Mouse (Mus musculus): ENCODE measurements around the gene Usp6nl. TPM values are rescaled to one million over a fixed set of nuclear protein-coding genes. Genes with fewer than 3 reads are reported as not detected.

Usp6nl gene
- total and polyA plus RNA-seq, 2 experiments from 2014 or later = 7.8 to 16.8 TPM

DNA sequence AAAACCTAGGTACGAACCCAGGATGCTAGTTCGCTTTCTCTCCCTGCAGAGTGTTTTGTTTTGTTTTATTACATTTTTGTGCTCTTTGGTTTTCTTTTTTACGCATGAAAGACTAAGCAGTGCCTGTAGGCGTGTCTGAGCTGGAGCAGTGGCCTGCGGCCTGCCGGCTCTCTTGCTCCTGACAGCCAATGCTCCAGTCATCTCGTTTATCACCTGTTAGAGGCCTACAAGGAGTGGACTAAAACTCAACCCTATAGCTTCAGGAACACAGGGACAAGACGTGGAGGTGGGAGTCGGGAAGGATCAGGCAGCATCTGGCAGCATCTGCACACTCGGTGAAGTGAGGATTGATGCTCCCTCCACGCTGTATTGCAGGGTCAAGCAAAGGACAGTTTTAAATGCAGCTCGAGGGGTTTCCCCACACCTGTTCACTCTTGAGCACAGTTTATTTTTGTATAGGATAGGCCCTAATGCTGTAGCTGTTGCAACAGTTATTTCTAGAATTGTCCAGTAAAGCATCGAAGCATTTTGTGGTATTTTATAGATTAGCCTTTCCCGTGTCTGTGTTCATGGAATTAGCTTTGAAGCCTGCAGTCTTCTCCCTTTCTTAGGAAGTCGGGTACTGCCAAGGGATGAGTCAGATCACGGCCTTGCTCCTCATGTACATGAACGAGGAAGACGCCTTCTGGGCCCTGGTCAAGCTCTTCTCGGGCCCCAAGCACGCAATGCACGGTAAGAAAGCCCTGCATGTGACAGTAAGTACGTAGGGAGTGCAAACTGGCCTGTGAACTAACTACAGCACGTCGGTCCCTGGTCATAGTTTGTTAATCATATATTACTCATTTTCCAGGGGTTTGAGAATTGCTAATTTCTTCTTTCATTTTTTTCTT, 101.4 kb downstream of the Usp6nl start:
- H3K9me3 ChIP-seq (ENCODE audit: low read length) = no peaks in the 10 kb centered on the region
- H3K27me3 ChIP-seq (ENCODE audit: insufficient read depth, low read length) = no peaks in the 10 kb centered on the region
- no peak overlapping the region for H3K27ac ChIP-seq
- DNase-seq (ENCODE audit: low spot score) (no peak), ATAC-seq (no peak)
- no peak overlapping the region for H3K9ac ChIP-seq (replicated peaks; ENCODE audit: low read length)
- no peak for TF ChIP-seq CTCF (IDR thresholded peaks at IDR 0.05; ENCODE audit: low read depth)
- H3K4me2 ChIP-seq (ENCODE audit: low read depth, low read length) = no peak overlapping the region
- peaks cover 16% of the 10 kb centered on the region; the same call in 1 of the 2 replicates for H3K36me3 ChIP-seq (ENCODE audit: insufficient read depth, low read length)
- no peaks in the 10 kb centered on the region for H3K4me1 ChIP-seq (ENCODE audit: insufficient read depth, low read length)
- WGBS = 87% methylated on average over 24 of the region's 24 CpGs
- no peak overlapping the region for H3K4me3 ChIP-seq (ENCODE audit: low read length)

DNA sequence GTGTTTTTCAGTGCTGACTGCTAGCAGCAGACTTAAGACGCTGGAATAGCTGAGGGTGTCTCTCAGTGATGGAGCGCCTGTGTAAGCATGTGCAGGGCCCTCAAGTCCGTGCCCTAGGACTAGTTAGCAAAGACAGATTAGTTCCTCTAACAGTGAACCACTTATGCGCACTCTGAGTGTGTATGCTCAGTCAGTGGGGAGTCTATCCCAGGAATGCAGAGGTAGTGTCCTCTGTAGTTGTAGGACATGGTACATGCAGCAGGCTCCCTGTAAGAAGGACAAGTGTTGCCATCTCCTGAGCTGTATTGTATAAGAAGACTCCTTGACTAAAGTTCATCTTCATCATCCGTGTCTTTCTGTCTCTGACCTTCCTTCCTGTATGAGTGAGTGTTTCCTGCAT, 102.4 kb downstream of the Usp6nl start:
- ATAC-seq = no peak

DNA sequence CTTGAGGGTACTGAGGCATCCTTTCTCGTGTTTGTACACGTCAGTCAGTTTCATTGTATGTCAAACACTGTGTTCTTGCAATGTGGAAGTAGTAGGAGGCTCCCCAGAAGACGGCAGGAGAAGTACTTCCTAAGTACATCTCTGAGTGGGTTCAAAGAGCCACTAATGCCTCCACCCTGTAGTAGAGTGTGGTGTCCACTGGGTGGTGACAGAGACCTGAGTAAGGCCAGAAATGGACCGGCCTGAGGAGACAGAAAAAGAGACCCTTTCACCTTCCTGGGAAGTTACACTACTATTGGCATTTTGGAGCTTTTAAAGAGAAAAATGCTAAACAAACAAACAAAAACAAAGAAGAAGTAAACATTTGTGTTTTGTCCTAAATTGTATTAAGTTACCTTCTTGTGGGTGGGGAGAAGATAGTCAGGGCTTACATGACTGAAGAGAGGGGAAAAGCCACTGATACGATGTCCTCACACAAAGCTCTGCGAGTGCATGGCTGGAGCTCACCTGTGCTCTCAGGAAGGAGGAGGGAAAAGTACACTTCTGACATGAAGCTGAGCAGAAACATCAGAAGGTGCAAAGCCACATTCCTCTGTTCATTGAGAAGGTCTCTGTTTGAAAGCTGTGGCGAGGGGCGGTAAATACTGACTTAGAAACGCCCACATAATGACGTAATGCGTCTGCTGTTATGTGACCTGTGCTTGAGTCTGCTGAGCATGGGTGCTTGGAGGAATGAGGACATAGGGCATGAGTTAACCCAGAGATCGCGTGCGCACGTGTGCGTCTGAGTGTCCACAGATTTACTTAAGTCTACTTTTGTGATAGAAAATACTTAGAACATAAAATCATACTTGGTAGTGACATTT, 113.9 kb downstream of the Usp6nl start:
- 81% methylated on average over 16 of the region's 16 CpGs for WGBS
- no peak overlapping the region for H3K27ac ChIP-seq
- H3K4me3 ChIP-seq (ENCODE audit: low read length) = no peak overlapping the region
- no peak overlapping the region for H3K4me2 ChIP-seq (ENCODE audit: low read depth, low read length)
- H3K9me3 ChIP-seq (ENCODE audit: low read length) = no peaks in the 10 kb centered on the region
- H3K4me1 ChIP-seq (ENCODE audit: insufficient read depth, low read length) = no peaks in the 10 kb centered on the region
- ATAC-seq (peak; percentile 87), DNase-seq (ENCODE audit: low spot score) (peak; percentile 80)
- H3K27me3 ChIP-seq (ENCODE audit: insufficient read depth, low read length) = no peaks in the 10 kb centered on the region
- H3K9ac ChIP-seq (replicated peaks; ENCODE audit: low read length) = no peak overlapping the region
- peaks cover 32% of the 10 kb centered on the region for H3K36me3 ChIP-seq (ENCODE audit: insufficient read depth, low read length)
- TF ChIP-seq CTCF (IDR thresholded peaks at IDR 0.05; ENCODE audit: low read depth) = peak; percentile 90

More for the DNA sequence above, 102.4 kb downstream of the Usp6nl start:
- H3K9me3 ChIP-seq (ENCODE audit: low read length) = no peaks in the 10 kb centered on the region
- H3K36me3 ChIP-seq (ENCODE audit: insufficient read depth, low read length) = peaks cover 16% of the 10 kb centered on the region; the same call in 1 of the 2 replicates
- H3K27me3 ChIP-seq (ENCODE audit: insufficient read depth, low read length) = no peaks in the 10 kb centered on the region
- no peak overlapping the region for H3K4me3 ChIP-seq (ENCODE audit: low read length)
- no peak overlapping the region for H3K4me2 ChIP-seq (ENCODE audit: low read depth, low read length)
- no peak overlapping the region for H3K9ac ChIP-seq (replicated peaks; ENCODE audit: low read length)
- no peaks in the 10 kb centered on the region for H3K4me1 ChIP-seq (ENCODE audit: insufficient read depth, low read length)
- no peak for TF ChIP-seq CTCF (IDR thresholded peaks at IDR 0.05; ENCODE audit: low read depth)
- no peak overlapping the region for H3K27ac ChIP-seq
- WGBS = 91% methylated on average over 5 of the region's 5 CpGs
- no peak for DNase-seq (ENCODE audit: low spot score)

DNA sequence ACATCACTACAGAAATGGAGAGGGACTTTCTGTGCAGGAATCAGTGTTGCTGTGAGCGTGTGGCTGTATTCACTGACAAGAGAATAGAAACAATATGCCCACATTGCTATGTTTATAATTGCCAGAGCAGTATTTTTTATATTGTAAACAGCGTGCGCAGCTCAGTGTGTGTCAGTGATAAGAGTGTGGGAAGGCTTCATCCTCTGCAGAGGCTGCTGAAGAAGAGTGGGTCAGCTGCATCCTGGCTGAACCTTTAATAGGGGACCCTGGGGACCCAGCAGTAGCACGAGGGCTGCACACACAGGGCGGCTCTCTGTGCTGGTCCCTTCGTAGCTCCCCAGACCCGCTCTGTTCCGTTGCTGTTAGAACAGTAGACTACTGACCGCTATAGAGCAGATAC, 119.2 kb downstream of the Usp6nl start:
- Histone ChIP-seq H3K27ac (no peak overlapping the region), H3K4me2 (ENCODE audit: low read depth, low read length) (no peak overlapping the region), H3K9me3 (ENCODE audit: low read length) (no peaks in the 10 kb centered on the region), H3K4me1 (ENCODE audit: insufficient read depth, low read length) (no peaks in the 10 kb centered on the region), H3K9ac (replicated peaks; ENCODE audit: low read length) (no peak overlapping the region), H3K36me3 (ENCODE audit: insufficient read depth, low read length) (peaks cover 24% of the 10 kb centered on the region), H3K27me3 (ENCODE audit: insufficient read depth, low read length) (no peaks in the 10 kb centered on the region), H3K4me3 (ENCODE audit: low read length) (no peak overlapping the region)
- no peak for DNase-seq (ENCODE audit: low spot score)
- 88% methylated on average over 9 of the region's 9 CpGs for WGBS
- no peak for ATAC-seq
- no peak for TF ChIP-seq CTCF (IDR thresholded peaks at IDR 0.05; ENCODE audit: low read depth)

DNA sequence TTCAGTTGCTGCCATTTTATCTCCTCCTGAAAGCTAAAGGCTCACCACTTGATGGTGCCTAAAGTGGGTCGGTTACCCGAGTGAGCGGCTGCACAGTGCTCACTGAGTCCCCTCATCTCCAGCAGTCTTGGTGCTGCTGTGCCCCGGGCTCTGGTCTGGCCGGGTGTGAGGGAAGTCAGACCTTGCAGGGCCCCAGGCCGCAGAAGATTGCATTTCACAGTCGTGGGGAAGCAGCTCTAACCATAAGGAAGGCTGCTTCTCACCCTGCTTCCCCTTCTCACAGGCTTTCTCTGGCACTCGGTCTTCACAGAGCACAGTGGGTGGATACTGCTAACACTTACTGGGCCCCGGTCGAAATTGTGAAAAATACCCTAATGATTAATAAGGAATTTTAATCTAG, 119.8 kb downstream of the Usp6nl start:
- TF ChIP-seq CTCF (IDR thresholded peaks at IDR 0.05; ENCODE audit: low read depth) = no peak
- no peaks in the 10 kb centered on the region for H3K27me3 ChIP-seq (ENCODE audit: insufficient read depth, low read length)
- H3K4me2 ChIP-seq (ENCODE audit: low read depth, low read length) = no peak overlapping the region
- H3K9me3 ChIP-seq (ENCODE audit: low read length) = no peaks in the 10 kb centered on the region
- no peak overlapping the region for H3K4me3 ChIP-seq (ENCODE audit: low read length)
- WGBS = 85% methylated on average over 10 of the region's 10 CpGs
- H3K27ac ChIP-seq = no peak overlapping the region
- H3K4me1 ChIP-seq (ENCODE audit: insufficient read depth, low read length) = no peaks in the 10 kb centered on the region
- no peak overlapping the region for H3K9ac ChIP-seq (replicated peaks; ENCODE audit: low read length)
- DNase-seq (ENCODE audit: low spot score) (no peak), ATAC-seq (no peak)
- H3K36me3 ChIP-seq (ENCODE audit: insufficient read depth, low read length) = peaks cover 24% of the 10 kb centered on the region

DNA sequence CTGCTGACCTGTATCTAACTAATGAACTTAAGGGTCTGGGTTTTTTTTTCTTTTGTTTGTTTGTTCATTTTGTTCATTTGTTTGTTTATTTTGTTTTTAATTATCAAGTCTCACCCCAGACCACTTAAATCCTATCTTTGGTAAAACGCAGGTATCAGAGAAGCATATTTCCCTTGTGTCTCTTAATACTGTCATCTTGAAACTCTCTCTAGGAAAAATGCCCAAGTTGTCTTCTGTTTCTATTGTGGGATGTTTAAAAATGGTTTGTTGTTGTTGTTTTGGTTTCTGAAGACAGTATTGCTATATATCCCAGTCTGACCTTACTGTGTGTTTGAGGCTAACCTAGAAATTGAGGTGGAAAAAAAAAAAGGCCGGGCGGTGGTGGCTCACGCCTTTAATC, 121.5 kb downstream of the Usp6nl start:
- no peak for ATAC-seq
- Histone ChIP-seq H3K4me2 (ENCODE audit: low read depth, low read length) (no peak overlapping the region), H3K36me3 (ENCODE audit: insufficient read depth, low read length) (peaks cover 24% of the 10 kb centered on the region), H3K9me3 (ENCODE audit: low read length) (no peaks in the 10 kb centered on the region), H3K4me3 (ENCODE audit: low read length) (no peak overlapping the region), H3K4me1 (ENCODE audit: insufficient read depth, low read length) (no peaks in the 10 kb centered on the region), H3K9ac (replicated peaks; ENCODE audit: low read length) (no peak overlapping the region), H3K27me3 (ENCODE audit: insufficient read depth, low read length) (no peaks in the 10 kb centered on the region), H3K27ac (no peak overlapping the region)
- no peak for TF ChIP-seq CTCF (IDR thresholded peaks at IDR 0.05; ENCODE audit: low read depth)
- no peak for DNase-seq (ENCODE audit: low spot score)
- 98% methylated on average over 4 of the region's 4 CpGs for WGBS

All from hindbrain, postnatal 0 days (tissue).